Mouse (Mus musculus): ENCODE results near the gene Wdr75. TPM values are rescaled to one million over a fixed set of nuclear protein-coding genes. Genes with fewer than 3 reads are reported as not detected.

Gene Wdr75
- polyA plus RNA-seq, 1 experiment from 2014 or later: 39.8 TPM

GRCm38 (mm10) chr1:45761468-45761795, 33.5 kb upstream of the Wdr75 start:
- Histone ChIP-seq H3K27me3 (ENCODE audit: control insufficient read depth, insufficient read depth, low read length) (no peaks in the 10 kb centered on the region), H3K9ac (ENCODE audit: low read length) (no peak overlapping the region), H3K4me2 (replicated peaks; ENCODE audit: low read depth) (no peak overlapping the region), H3K4me3 (ENCODE audit: low read depth, low read length) (no peak overlapping the region), H3K36me3 (ENCODE audit: control insufficient read depth, insufficient read depth, low read length) (no peaks in the 10 kb centered on the region), H3K9me3 (ENCODE audit: control insufficient read depth, low read length) (no peaks in the 10 kb centered on the region), H3K4me1 (replicated peaks; ENCODE audit: control insufficient read depth, insufficient read depth) (no peaks in the 10 kb centered on the region), H3K27ac (replicated peaks) (peak overlapping the region; percentile 63)
- peak; percentile 42; the same call in 1 of the 2 replicates for ATAC-seq (ENCODE audit: low FRiP score, low TSS enrichment)
- WGBS: 7% methylated on average over 1 of the region's 1 CpGs
- DNase-seq (ENCODE audit: low spot score): no peak
- TF ChIP-seq CTCF (IDR thresholded peaks at IDR 0.05; ENCODE audit: low read depth): no peak
- no peak for TF ChIP-seq EP300 (optimal IDR thresholded peaks at IDR 0.05)

- DNase-seq (ENCODE audit: low spot score): peak; percentile 19
- H3K36me3 ChIP-seq (ENCODE audit: control insufficient read depth, insufficient read depth, low read length): no peaks in the 10 kb centered on the region
- no peaks in the 10 kb centered on the region for H3K4me1 ChIP-seq (replicated peaks; ENCODE audit: control insufficient read depth, insufficient read depth)
- ATAC-seq (ENCODE audit: low FRiP score, low TSS enrichment): peak; percentile 67; the same call in 1 of the 2 replicates
- H3K4me3 ChIP-seq (ENCODE audit: low read depth, low read length): no peak overlapping the region
- 38% methylated on average over 4 of the region's 4 CpGs for WGBS
- H3K27ac ChIP-seq (replicated peaks): no peak overlapping the region
- TF ChIP-seq EP300 (optimal IDR thresholded peaks at IDR 0.05): no peak
- no peak for TF ChIP-seq CTCF (IDR thresholded peaks at IDR 0.05; ENCODE audit: low read depth)
- H3K9me3 ChIP-seq (ENCODE audit: control insufficient read depth, low read length): no peaks in the 10 kb centered on the region
- H3K27me3 ChIP-seq (ENCODE audit: control insufficient read depth, insufficient read depth, low read length): no peaks in the 10 kb centered on the region
- no peak overlapping the region for H3K9ac ChIP-seq (ENCODE audit: low read length)
- H3K4me2 ChIP-seq (replicated peaks; ENCODE audit: low read depth): no peak overlapping the region
Measured at GRCm38 (mm10) chr1:45765678-45766077, 29.3 kb upstream of the Wdr75 start.

- Histone ChIP-seq H3K4me1 (replicated peaks; ENCODE audit: control insufficient read depth, insufficient read depth) (no peaks in the 10 kb centered on the region), H3K9ac (ENCODE audit: low read length) (no peak overlapping the region), H3K9me3 (ENCODE audit: control insufficient read depth, low read length) (no peaks in the 10 kb centered on the region), H3K27ac (replicated peaks) (no peak overlapping the region), H3K4me3 (ENCODE audit: low read depth, low read length) (no peak overlapping the region), H3K36me3 (ENCODE audit: control insufficient read depth, insufficient read depth, low read length) (no peaks in the 10 kb centered on the region), H3K4me2 (replicated peaks; ENCODE audit: low read depth) (no peak overlapping the region), H3K27me3 (ENCODE audit: control insufficient read depth, insufficient read depth, low read length) (no peaks in the 10 kb centered on the region)
- TF ChIP-seq EP300 (optimal IDR thresholded peaks at IDR 0.05) (no peak), CTCF (IDR thresholded peaks at IDR 0.05; ENCODE audit: low read depth) (peak; percentile 89)
- DNase-seq (ENCODE audit: low spot score) (peak; percentile 71), ATAC-seq (ENCODE audit: low FRiP score, low TSS enrichment) (no peak)
- WGBS: 16% methylated on average over 8 of the region's 8 CpGs
Measured at GRCm38 (mm10) chr1:45766123-45766522, 28.8 kb upstream of the Wdr75 start.

GRCm38 (mm10) chr1:45767533-45767932, 27.4 kb upstream of the Wdr75 start:
- Histone ChIP-seq H3K27ac (replicated peaks) (no peak overlapping the region), H3K36me3 (ENCODE audit: control insufficient read depth, insufficient read depth, low read length) (no peaks in the 10 kb centered on the region), H3K4me3 (ENCODE audit: low read depth, low read length) (no peak overlapping the region), H3K4me1 (replicated peaks; ENCODE audit: control insufficient read depth, insufficient read depth) (no peaks in the 10 kb centered on the region), H3K9me3 (ENCODE audit: control insufficient read depth, low read length) (no peaks in the 10 kb centered on the region), H3K9ac (ENCODE audit: low read length) (no peak overlapping the region), H3K27me3 (ENCODE audit: control insufficient read depth, insufficient read depth, low read length) (no peaks in the 10 kb centered on the region), H3K4me2 (replicated peaks; ENCODE audit: low read depth) (no peak overlapping the region)
- ATAC-seq (ENCODE audit: low FRiP score, low TSS enrichment): no peak
- WGBS: 66% methylated on average over 5 of the region's 5 CpGs
- no peak for TF ChIP-seq CTCF (IDR thresholded peaks at IDR 0.05; ENCODE audit: low read depth)
- TF ChIP-seq EP300 (optimal IDR thresholded peaks at IDR 0.05): no peak
- no peak for DNase-seq (ENCODE audit: low spot score)

- Histone ChIP-seq H3K9me3 (ENCODE audit: control insufficient read depth, low read length) (no peaks in the 10 kb centered on the region), H3K27ac (replicated peaks) (no peak overlapping the region), H3K4me2 (replicated peaks; ENCODE audit: low read depth) (no peak overlapping the region), H3K36me3 (ENCODE audit: control insufficient read depth, insufficient read depth, low read length) (no peaks in the 10 kb centered on the region), H3K4me1 (replicated peaks; ENCODE audit: control insufficient read depth, insufficient read depth) (no peaks in the 10 kb centered on the region), H3K27me3 (ENCODE audit: control insufficient read depth, insufficient read depth, low read length) (no peaks in the 10 kb centered on the region), H3K9ac (ENCODE audit: low read length) (no peak overlapping the region), H3K4me3 (ENCODE audit: low read depth, low read length) (no peak overlapping the region)
- 91% methylated on average over 13 of the region's 13 CpGs for WGBS
- no peak for ATAC-seq (ENCODE audit: low FRiP score, low TSS enrichment)
- DNase-seq (ENCODE audit: low spot score): no peak
- no peak for TF ChIP-seq CTCF (IDR thresholded peaks at IDR 0.05; ENCODE audit: low read depth)
- no peak for TF ChIP-seq EP300 (optimal IDR thresholded peaks at IDR 0.05)
Measured at GRCm38 (mm10) chr1:45769321-45769720, 25.6 kb upstream of the Wdr75 start.

GRCm38 (mm10) chr1:45770051-45770450, 24.9 kb upstream of the Wdr75 start:
- no peak overlapping the region for H3K4me2 ChIP-seq (replicated peaks; ENCODE audit: low read depth)
- H3K36me3 ChIP-seq (ENCODE audit: control insufficient read depth, insufficient read depth, low read length): no peaks in the 10 kb centered on the region
- no peaks in the 10 kb centered on the region for H3K9me3 ChIP-seq (ENCODE audit: control insufficient read depth, low read length)
- no peak overlapping the region for H3K4me3 ChIP-seq (ENCODE audit: low read depth, low read length)
- H3K27ac ChIP-seq (replicated peaks): no peak overlapping the region
- ATAC-seq (ENCODE audit: low FRiP score, low TSS enrichment): no peak
- no peak overlapping the region for H3K9ac ChIP-seq (ENCODE audit: low read length)
- TF ChIP-seq EP300 (optimal IDR thresholded peaks at IDR 0.05) (no peak), CTCF (IDR thresholded peaks at IDR 0.05; ENCODE audit: low read depth) (0 out of 2 replicates have a peak, but pooled peaks have one; percentile 23)
- WGBS: 90% methylated on average over 2 of the region's 2 CpGs
- H3K4me1 ChIP-seq (replicated peaks; ENCODE audit: control insufficient read depth, insufficient read depth): no peaks in the 10 kb centered on the region
- no peaks in the 10 kb centered on the region for H3K27me3 ChIP-seq (ENCODE audit: control insufficient read depth, insufficient read depth, low read length)
- no peak for DNase-seq (ENCODE audit: low spot score)

Data from stomach, postnatal 0 days (tissue).